19 mouse cellular contexts compared by ENCODE assay signal in genomic region chr12:25304820-25305511, GRCm38 (mm10).
A peak's percentile ranks its signal among the peaks of the same experiment; 100 is the strongest.
DNase-seq lines count a peak whose midpoint lies in the region; ATAC-seq lines count a peak whose summit lies in the region.
"Had no signal": no experiment of that assay in that cellular context is flagged by ENCODE, and none has a peak within 500 bp of the region (broad histone marks: within the 10 kb centered on the region; RNA-seq: fewer than 3 reads in every experiment).

No protein-coding gene starts in this region.

- no peaks in the 10 kb centered on the region for H3K9me3 ChIP-seq in neural tube, embryonic 12.5 days
- no peaks in the 10 kb centered on the region for H3K9me3 ChIP-seq in midbrain, embryonic 10.5 days (replicated peaks)
- H3K9me3 ChIP-seq: limb, embryonic 15.5 days; stomach, embryonic 15.5 days had no signal

- H3K4me1 ChIP-seq in neural tube, embryonic 12.5 days = peaks cover 6% of the 10 kb centered on the region; the same call in 1 of the 2 replicates
- H3K4me1 ChIP-seq in midbrain, embryonic 10.5 days = peaks cover 25% of the 10 kb centered on the region
- H3K4me1 ChIP-seq: limb, embryonic 15.5 days had no signal

- no peak overlapping the region for H3K9ac ChIP-seq in neural tube, embryonic 12.5 days
- H3K9ac ChIP-seq: limb, embryonic 15.5 days; stomach, embryonic 15.5 days had no signal

- WGBS in neural tube, embryonic 12.5 days = 39% methylated on average over 6 of the region's 6 CpGs
- WGBS in midbrain, embryonic 10.5 days = 60% methylated on average over 6 of the region's 6 CpGs

- DNase-seq in embryo, embryonic 10 days (ENCODE audit: low spot score) = peak; percentile 43
- no peak for DNase-seq in embryo, embryonic 9.5 days (ENCODE audit: extremely low spot score)
- no peak for DNase-seq in neural tube, embryonic 10.5 days (ENCODE audit: extremely low spot score, low spot score)
- DNase-seq in midbrain, embryonic 10.5 days (ENCODE audit: low spot score) = peak; percentile 30
- DNase-seq in retina, embryonic 14.5 days (ENCODE audit: low spot score) = peak; percentile 63
- DNase-seq in gastrocnemius, adult 8-10 months (ENCODE audit: low spot score in 2 of 2) = no peak
- DNase-seq: adrenal gland, adult 2 months; cerebellum, postnatal 25 days; heart, adult 18-20 months; heart, postnatal 14 days; kidney, adult 11 months; lung, adult 18-20 months; lung, postnatal 4 days had no signal

- no peaks in the 10 kb centered on the region for H3K36me3 ChIP-seq in neural tube, embryonic 12.5 days
- no peaks in the 10 kb centered on the region for H3K36me3 ChIP-seq in midbrain, embryonic 10.5 days
- H3K36me3 ChIP-seq: limb, embryonic 15.5 days; stomach, embryonic 15.5 days had no signal

- no peaks in the 10 kb centered on the region for H3K27me3 ChIP-seq in neural tube, embryonic 12.5 days (replicated peaks)
- no peaks in the 10 kb centered on the region for H3K27me3 ChIP-seq in midbrain, embryonic 10.5 days (ENCODE audit: low read depth, poor library complexity, severe bottlenecking)
- H3K27me3 ChIP-seq: limb, embryonic 15.5 days; Patski; stomach, embryonic 15.5 days had no signal

- H3K4me3 ChIP-seq in neural tube, embryonic 12.5 days = no peak overlapping the region
- H3K4me3 ChIP-seq in midbrain, embryonic 10.5 days = no peak overlapping the region
- H3K4me3 ChIP-seq: left cerebral cortex, adult 2 months; limb, embryonic 15.5 days; stomach, embryonic 15.5 days had no signal

- no peak overlapping the region for H3K4me2 ChIP-seq in neural tube, embryonic 12.5 days (replicated peaks)
- H3K4me2 ChIP-seq: limb, embryonic 15.5 days; stomach, embryonic 15.5 days had no signal

- H3K27ac ChIP-seq in neural tube, embryonic 12.5 days = no peak overlapping the region
- peak overlapping the region; percentile 39; the same call in 1 of the 2 replicates for H3K27ac ChIP-seq in midbrain, embryonic 10.5 days (replicated peaks)
- H3K27ac ChIP-seq: left cerebral cortex, adult 2 months; limb, embryonic 15.5 days; stomach, embryonic 15.5 days had no signal

- ATAC-seq in neural tube, embryonic 12.5 days (ENCODE audit: low FRiP score, low read depth) = peak; percentile 86
- ATAC-seq in CD4-positive, CD25-positive, alpha-beta regulatory T cell, adult 4 months = no peak
- ATAC-seq: Patski had no signal

Comparison
In these comparisons a context has a peak if more than half of its experiments do, and no peak if none do; other contexts are left out.
1. DNase-seq: peak in embryo, embryonic 10 days (single experiment), midbrain, embryonic 10.5 days (single experiment) and retina, embryonic 14.5 days (single experiment); none in embryo, embryonic 9.5 days (single experiment), neural tube, embryonic 10.5 days (single experiment) and gastrocnemius, adult 8-10 months (0 of 2).